Mouse (Mus musculus) forebrain, embryonic 13.5 days (tissue): ENCODE measurements around the gene Nudt13. TPM values are rescaled to one million over a fixed set of nuclear protein-coding genes. Genes with fewer than 3 reads are reported as not detected.

Experiments used
- ATAC-seq: fragments of 200-750 bp; cut with Nextera tagmentation; 2 replicates; pipeline ENCODE4 v1.8.0; 2017
- H3K27ac ChIP-seq: fragments of 300-500 bp; sonication (generic); 2 replicates; pipeline ENCODE4 v1.5.1; 2015; ENCODE audit warnings: inconsistent platforms, mild to moderate bottlenecking, moderate library complexity
- H3K27me3 ChIP-seq: fragments of 300-500 bp; sonication (generic); 2 replicates; pipeline ENCODE4 v1.6.1; 2015; ENCODE audit warnings: mild to moderate bottlenecking, inconsistent platforms
- H3K36me3 ChIP-seq: fragments of 300-500 bp; sonication (generic); 2 replicates; pipeline ENCODE4 v1.6.1; 2015; ENCODE audit warnings: mild to moderate bottlenecking, inconsistent platforms; ENCODE audit not compliant: poor library complexity, severe bottlenecking
- H3K4me1 ChIP-seq: fragments of 300-500 bp; sonication (generic); 2 replicates; pipeline ENCODE4 v1.6.1; 2015; ENCODE audit warnings: inconsistent platforms
- H3K4me2 ChIP-seq: fragments of 300-500 bp; sonication (generic); 2 replicates; pipeline ENCODE4 v1.6.1; 2015; ENCODE audit warnings: inconsistent platforms, mild to moderate bottlenecking, moderate library complexity
- H3K4me3 ChIP-seq: fragments of 300-500 bp; sonication (generic); 2 replicates; pipeline ENCODE4 v1.5.1; 2015; ENCODE audit warnings: mild to moderate bottlenecking, inconsistent platforms
- H3K9ac ChIP-seq: fragments of 300-500 bp; sonication (generic); 2 replicates; pipeline ENCODE4 v1.6.1; 2015; ENCODE audit warnings: mild to moderate bottlenecking, inconsistent platforms
- H3K9me3 ChIP-seq: fragments of 300-500 bp; sonication (generic); replicated peaks from 2 replicates; pipeline ENCODE4 v1.6.1; 2016; ENCODE audit warnings: inconsistent platforms
- WGBS: fragments of 180-500 bp; shearing (Covaris S2); methylation state at CpG from one replicate; pipeline ENCODE4 v1.1.7; 2015; 5-methylcytosine and 5-hydroxymethylcytosine counted together
- polyA plus RNA-seq: library from polyadenylated mRNA; unstranded; fragments of >200 nt; fragmentation: Nextera tagmentation; extraction: Ambion mirVana; gene quantifications from 2 replicates; pipeline ENCODE4 v1.2.1, GENCODE M21; 2015

The Nudt13 gene
- polyA plus RNA-seq, 1 experiment from 2014 or later, result 15.8 TPM

- Histone ChIP-seq H3K4me2 (peak overlapping the region; percentile 82), H3K36me3 (peaks cover 31% of the 10 kb centered on the region), H3K4me3 (peak overlapping the region; percentile 90), H3K4me1 (peaks cover 27% of the 10 kb centered on the region), H3K9ac (peak overlapping the region; percentile 96), H3K9me3 (no peaks in the 10 kb centered on the region), H3K27ac (peak overlapping the region; percentile 91), H3K27me3 (no peaks in the 10 kb centered on the region)
- WGBS, result 6% methylated on average over 15 of the region's 15 CpGs
- ATAC-seq, result peak; percentile 40
Measured at GRCm38 (mm10) chr14:20347441-20347990, 53.0 kb downstream of the Nudt13 start.

- under 1% methylated on average over 42 of the region's 42 CpGs for WGBS
- Histone ChIP-seq H3K27ac (peak within 1 kb of the TSS; percentile 91), H3K9ac (peak within 1 kb of the TSS; percentile 96), H3K4me2 (peak within 1 kb of the TSS; percentile 82), H3K4me1 (peaks cover 27% of the 10 kb centered on the region), H3K27me3 (no peaks in the 10 kb centered on the region), H3K4me3 (peak within 1 kb of the TSS; percentile 90), H3K9me3 (no peaks in the 10 kb centered on the region), H3K36me3 (peaks cover 36% of the 10 kb centered on the region)
- ATAC-seq, result peak; percentile 100
Measured at GRCm38 (mm10) chr14:20347991-20348541, 53.6 kb downstream of the Nudt13 start, which contains the start of the genes Ecd and Fam149b. TSS of gene Ecd (minus strand) at chr14:20348121. TSS of gene Fam149b (plus strand) at chr14:20348162.

DNA sequence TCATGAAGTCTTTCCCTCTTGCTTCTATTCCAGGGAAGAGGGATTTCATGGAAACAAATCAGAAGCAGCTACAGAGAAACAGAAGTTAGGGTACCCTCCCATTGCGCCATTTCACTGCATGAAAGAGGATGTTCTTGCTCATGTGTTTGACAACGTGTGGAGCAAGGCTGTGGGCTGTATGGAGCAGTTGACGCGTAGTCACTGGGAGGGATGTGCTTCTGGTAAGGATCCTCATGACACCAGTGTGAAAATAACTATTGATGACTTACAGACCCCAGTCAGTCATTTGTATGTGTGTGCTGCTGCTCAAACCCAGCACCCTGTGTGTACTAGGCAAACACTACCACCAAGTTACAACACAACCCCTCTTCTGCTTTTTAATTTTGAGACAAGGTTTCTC lies 68.7 kb downstream of the Nudt13 start:
- Histone ChIP-seq H3K4me2 (no peak overlapping the region), H3K9ac (no peak overlapping the region), H3K27ac (no peak overlapping the region), H3K9me3 (no peaks in the 10 kb centered on the region), H3K4me3 (no peak overlapping the region), H3K27me3 (no peaks in the 10 kb centered on the region), H3K36me3 (peaks cover 90% of the 10 kb centered on the region), H3K4me1 (no peaks in the 10 kb centered on the region)
- WGBS, result 93% methylated on average over 4 of the region's 4 CpGs
- ATAC-seq, result no peak

Other genes starting within 250 kb of the Nudt13 start
- 13.6 and 14.0 TPM in 2 replicates for gene Saysd1, start 156.2 kb upstream of the Nudt13 start, polyA plus RNA-seq
- 7.3 and 9.0 TPM in 2 replicates for gene Kcnk5, start 112.9 kb upstream of the Nudt13 start, polyA plus RNA-seq
- not detected in 2 replicates for gene Kcnk16, start 25.5 kb upstream of the Nudt13 start, polyA plus RNA-seq
- gene Ecd, start 53.4 kb downstream of the Nudt13 start, polyA plus RNA-seq, result 55.9 and 58.8 TPM in 2 replicates
- gene Fam149b, start 53.5 kb downstream of the Nudt13 start, polyA plus RNA-seq, result 45.2 and 45.3 TPM in 2 replicates
- 270 and 277 TPM in 2 replicates for gene Dnajc9, start 94.2 kb downstream of the Nudt13 start, polyA plus RNA-seq
- gene Mrps16, start 98.9 kb downstream of the Nudt13 start, polyA plus RNA-seq, result 60.1 and 61.1 TPM in 2 replicates
- 0.45 and 1.6 TPM in 2 replicates for gene Cfap70, start 157.5 kb downstream of the Nudt13 start, polyA plus RNA-seq
- gene Anxa7, start 185.4 kb downstream of the Nudt13 start, polyA plus RNA-seq, result 8.5 and 9.9 TPM in 2 replicates
- 0.89 and 1.3 TPM in 2 replicates for gene Mss51, start 202.2 kb downstream of the Nudt13 start, polyA plus RNA-seq